Comparison of ENCODE assay signal across 8 mouse cellular contexts in genomic region chr3:104639749-104640368, GRCm38 (mm10). TPM values are rescaled to one million over a fixed set of nuclear protein-coding genes. Genes with fewer than 3 reads are reported as not detected.
DNase-seq lines count a peak whose midpoint lies in the region; ATAC-seq lines count a peak whose summit lies in the region.

No protein-coding gene starts in this region.

- no peak for DNase-seq in kidney, adult 8-10 months
- DNase-seq in intestine, embryonic 14.5 days (ENCODE audit: low spot score) = no peak
- DNase-seq in thymus, postnatal 10 days (ENCODE audit: low spot score in 2 of 2) = no peak
- no peak for DNase-seq in gastrocnemius, postnatal 10 days
- no peak for DNase-seq in right cerebral cortex, postnatal 14 days

- no peaks in the 10 kb centered on the region for H3K36me3 ChIP-seq in kidney, embryonic 14.5 days (ENCODE audit: control insufficient read depth, insufficient read depth, low read length)
- no peaks in the 10 kb centered on the region for H3K36me3 ChIP-seq in intestine, embryonic 14.5 days (ENCODE audit: control insufficient read depth, insufficient read depth, low read length)
- H3K36me3 ChIP-seq in midbrain, embryonic 15.5 days (replicated peaks) = no peaks in the 10 kb centered on the region

- no peaks in the 10 kb centered on the region for H3K4me1 ChIP-seq in kidney, embryonic 14.5 days (ENCODE audit: control insufficient read depth, insufficient read depth, low read length)
- H3K4me1 ChIP-seq in brown adipose tissue, adult 24 weeks (ENCODE audit: control insufficient read depth, insufficient read depth, insufficient read length, low read length) = no peaks in the 10 kb centered on the region
- H3K4me1 ChIP-seq in intestine, embryonic 14.5 days (replicated peaks; ENCODE audit: control insufficient read depth, insufficient read depth, low read length) = peaks cover 8% of the 10 kb centered on the region; the same call in 1 of the 2 replicates
- H3K4me1 ChIP-seq in midbrain, embryonic 15.5 days = peaks cover 14% of the 10 kb centered on the region

- no peaks in the 10 kb centered on the region for H3K27me3 ChIP-seq in kidney, embryonic 14.5 days (ENCODE audit: control insufficient read depth, insufficient read depth, low read length)
- H3K27me3 ChIP-seq in intestine, embryonic 14.5 days (replicated peaks; ENCODE audit: control insufficient read depth, insufficient read depth, low read length) = no peaks in the 10 kb centered on the region
- no peaks in the 10 kb centered on the region for H3K27me3 ChIP-seq in midbrain, embryonic 15.5 days (replicated peaks)

- H3K9me3 ChIP-seq in kidney, embryonic 14.5 days (ENCODE audit: control insufficient read depth, low read length) = no peaks in the 10 kb centered on the region
- H3K9me3 ChIP-seq in intestine, embryonic 14.5 days (ENCODE audit: control insufficient read depth, low read length) = no peaks in the 10 kb centered on the region
- no peaks in the 10 kb centered on the region for H3K9me3 ChIP-seq in midbrain, embryonic 15.5 days

- 15% methylated on average over 10 of the region's 10 CpGs for WGBS in kidney, embryonic 14.5 days
- WGBS in intestine, embryonic 14.5 days = 26% methylated on average over 10 of the region's 10 CpGs
- WGBS in midbrain, embryonic 15.5 days = 20% methylated on average over 10 of the region's 10 CpGs

- peak overlapping the region; percentile 87; the same call in 1 of the 2 replicates for H3K9ac ChIP-seq in kidney, embryonic 14.5 days (ENCODE audit: low read depth, low read length)
- H3K9ac ChIP-seq in intestine, embryonic 14.5 days (ENCODE audit: low read length) = peak overlapping the region; percentile 88
- H3K9ac ChIP-seq in midbrain, embryonic 15.5 days = no peak overlapping the region

- no peak overlapping the region for H3K27ac ChIP-seq in kidney, embryonic 14.5 days (ENCODE audit: low read depth, low read length)
- peak overlapping the region; percentile 72; the same call in 1 of the 2 replicates for H3K27ac ChIP-seq in brown adipose tissue, adult 24 weeks (replicated peaks; ENCODE audit: low read depth, low read length)
- H3K27ac ChIP-seq in intestine, embryonic 14.5 days (ENCODE audit: low read depth) = no peak overlapping the region
- H3K27ac ChIP-seq in midbrain, embryonic 15.5 days = no peak overlapping the region

- peak overlapping the region; percentile 89 for H3K4me3 ChIP-seq in kidney, embryonic 14.5 days (ENCODE audit: low read length)
- peak overlapping the region; percentile 92 for H3K4me3 ChIP-seq in brown adipose tissue, adult 24 weeks (ENCODE audit: insufficient read depth, low read depth, low read length)
- peak overlapping the region; percentile 83 for H3K4me3 ChIP-seq in intestine, embryonic 14.5 days (ENCODE audit: low read depth, low read length)
- H3K4me3 ChIP-seq in midbrain, embryonic 15.5 days = peak overlapping the region; percentile 79

- no peak for ATAC-seq in kidney, embryonic 14.5 days (ENCODE audit: low FRiP score, low TSS enrichment)
- no peak for ATAC-seq in intestine, embryonic 14.5 days (replicated peaks; ENCODE audit: low FRiP score, low TSS enrichment, low read depth)
- no peak for ATAC-seq in midbrain, embryonic 15.5 days (replicated peaks)

- H3K4me2 ChIP-seq in kidney, embryonic 14.5 days (replicated peaks; ENCODE audit: low read depth, low read length) = peak overlapping the region; percentile 97
- peak overlapping the region; percentile 93 for H3K4me2 ChIP-seq in intestine, embryonic 14.5 days (ENCODE audit: low read length)
- peak overlapping the region; percentile 94 for H3K4me2 ChIP-seq in midbrain, embryonic 15.5 days

RNA-seq across cellular contexts. Expression of gene Slc16a1, which starts 1.4 kb away (rescaled TPM):
- polyA plus RNA-seq in kidney, embryonic 14.5 days (2014; fragmentation: Nextera tagmentation; extraction: Ambion mirVana) = 34.1 and 55.2 TPM in 2 replicates
- polyA plus RNA-seq in brown adipose tissue, adult 24 weeks (2012; ENCODE audit: insufficient read depth, insufficient read length, missing spikeins) = 185 and 208 TPM in 2 replicates
- polyA plus RNA-seq in intestine, embryonic 14.5 days (2014; fragmentation: Nextera tagmentation; extraction: Ambion mirVana) = 42.5 and 45.8 TPM in 2 replicates
- 9.0 and 9.7 TPM in 2 replicates for polyA plus RNA-seq in midbrain, embryonic 15.5 days (2015; fragmentation: Nextera tagmentation; extraction: Ambion mirVana)
- total RNA-seq in gastrocnemius, postnatal 10 days (2021) = 10 to 100 TPM; 24.9 to 30.6 TPM
